Mouse (Mus musculus): ENCODE measurements around the gene Myh14. TPM values are rescaled to one million over a fixed set of nuclear protein-coding genes. Genes with fewer than 3 reads are reported as not detected.

Gene Myh14
- polyA plus RNA-seq, 1 experiment from 2014 or later = 0.77 TPM

DNA sequence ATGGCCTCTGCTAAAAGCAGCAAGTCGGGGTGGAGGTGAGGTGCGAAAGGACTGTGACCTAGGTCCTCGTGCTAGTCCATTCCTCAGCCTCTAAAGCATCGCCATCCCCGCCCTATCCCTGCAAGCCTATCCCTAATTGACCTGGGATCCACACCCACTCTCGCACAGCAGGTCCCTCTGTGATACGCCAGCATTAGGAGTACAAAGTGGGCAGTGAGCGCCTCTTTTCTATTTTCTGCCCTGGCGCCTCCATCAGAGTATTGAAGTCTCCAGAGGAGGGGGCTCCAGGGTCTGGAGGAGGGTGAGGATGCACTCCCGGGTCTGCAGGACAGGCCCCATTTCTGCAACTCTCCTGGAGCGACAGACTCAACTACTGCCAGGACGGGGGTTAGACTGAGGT lies 82.3 kb downstream of the Myh14 start:
- Histone ChIP-seq H3K27ac (ENCODE audit: low read length) (no peak overlapping the region), H3K9ac (ENCODE audit: low read depth, low read length) (no peak overlapping the region), H3K9me3 (replicated peaks; ENCODE audit: control insufficient read depth, low read length) (no peaks in the 10 kb centered on the region), H3K27me3 (ENCODE audit: control insufficient read depth, insufficient read depth, low read depth, low read length) (peaks cover 86% of the 10 kb centered on the region), H3K4me1 (ENCODE audit: control insufficient read depth, low read depth, low read length) (peaks cover 10% of the 10 kb centered on the region; the same call in 1 of the 2 replicates), H3K36me3 (ENCODE audit: control insufficient read depth, insufficient read depth) (no peaks in the 10 kb centered on the region), H3K4me3 (ENCODE audit: low read depth, low read length) (peak overlapping the region; percentile 46), H3K4me2 (ENCODE audit: low read depth, low read length) (no peak overlapping the region)
- 10% methylated on average over 12 of the region's 12 CpGs for WGBS (ENCODE audit: insufficient replicate concordance)
- ATAC-seq (ENCODE audit: low read depth) = no peak

DNA sequence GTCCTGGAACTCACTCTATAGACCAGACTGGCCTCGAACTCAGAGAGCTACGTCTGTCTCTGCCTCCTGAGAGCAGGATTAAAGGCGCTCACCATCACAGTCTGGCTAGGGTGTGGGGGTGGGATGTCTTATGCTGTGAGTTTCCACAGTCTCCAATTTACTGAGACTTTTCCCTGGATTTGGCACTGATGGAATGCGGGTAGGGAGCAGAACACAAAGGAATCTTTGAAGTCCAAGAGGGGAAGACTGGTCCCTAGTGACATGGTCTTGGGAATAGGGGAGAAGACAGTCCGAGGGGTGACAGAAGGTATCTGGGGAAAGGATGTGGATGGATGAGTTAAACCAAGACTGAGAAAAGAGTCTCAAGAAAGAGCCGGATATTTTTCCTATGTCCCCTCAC lies 83.0 kb downstream of the Myh14 start:
- 31% methylated on average over 6 of the region's 6 CpGs for WGBS (ENCODE audit: insufficient replicate concordance)
- no peak for ATAC-seq (ENCODE audit: low read depth)
- no peak overlapping the region for H3K4me3 ChIP-seq (ENCODE audit: low read depth, low read length)

DNA sequence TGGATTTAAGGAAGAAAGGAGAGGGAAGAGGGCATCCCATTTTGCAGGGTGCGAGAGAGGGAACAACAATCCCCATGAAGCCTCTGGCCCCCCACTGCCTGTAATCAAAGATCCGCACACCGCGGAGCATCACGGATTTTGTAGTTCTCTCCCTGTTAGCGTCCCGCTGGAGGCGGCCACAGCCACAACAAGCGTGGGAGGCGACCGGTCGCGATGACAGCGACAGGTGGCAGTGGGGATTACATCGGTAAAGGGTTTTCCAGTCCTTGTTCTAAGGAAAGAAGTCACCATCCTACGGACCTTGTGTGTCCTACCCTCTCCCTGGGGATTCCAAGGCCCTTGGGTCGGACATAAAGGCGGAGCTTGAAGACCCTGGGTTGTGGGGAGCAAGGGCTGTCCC lies 83.7 kb downstream of the Myh14 start:
- H3K4me1 ChIP-seq (ENCODE audit: control insufficient read depth, low read depth, low read length) = peaks cover 10% of the 10 kb centered on the region; the same call in 1 of the 2 replicates
- no peak overlapping the region for H3K9ac ChIP-seq (ENCODE audit: low read depth, low read length)
- H3K27ac ChIP-seq (ENCODE audit: low read length) = no peak overlapping the region
- under 1% methylated on average over 18 of the region's 18 CpGs for WGBS (ENCODE audit: insufficient replicate concordance)
- no peaks in the 10 kb centered on the region for H3K9me3 ChIP-seq (replicated peaks; ENCODE audit: control insufficient read depth, low read length)
- peaks cover 72% of the 10 kb centered on the region for H3K27me3 ChIP-seq (ENCODE audit: control insufficient read depth, insufficient read depth, low read depth, low read length)
- H3K4me2 ChIP-seq (ENCODE audit: low read depth, low read length) = 0 out of 2 replicates have a peak overlapping the region, but pooled peaks have one; percentile 2
- no peak overlapping the region; the same call in 1 of the 2 replicates for H3K4me3 ChIP-seq (ENCODE audit: low read depth, low read length)
- H3K36me3 ChIP-seq (ENCODE audit: control insufficient read depth, insufficient read depth) = no peaks in the 10 kb centered on the region
- ATAC-seq (ENCODE audit: low read depth) = no peak

More for the DNA sequence above, 83.0 kb downstream of the Myh14 start:
- H3K4me2 ChIP-seq (ENCODE audit: low read depth, low read length) = no peak overlapping the region
- H3K9ac ChIP-seq (ENCODE audit: low read depth, low read length) = no peak overlapping the region
- peaks cover 10% of the 10 kb centered on the region; the same call in 1 of the 2 replicates for H3K4me1 ChIP-seq (ENCODE audit: control insufficient read depth, low read depth, low read length)
- no peaks in the 10 kb centered on the region for H3K9me3 ChIP-seq (replicated peaks; ENCODE audit: control insufficient read depth, low read length)
- peaks cover 80% of the 10 kb centered on the region for H3K27me3 ChIP-seq (ENCODE audit: control insufficient read depth, insufficient read depth, low read depth, low read length)
- no peak overlapping the region for H3K27ac ChIP-seq (ENCODE audit: low read length)
- no peaks in the 10 kb centered on the region for H3K36me3 ChIP-seq (ENCODE audit: control insufficient read depth, insufficient read depth)

- Histone ChIP-seq H3K4me2 (ENCODE audit: low read depth, low read length) (0 out of 2 replicates have a peak overlapping the region, but pooled peaks have one; percentile 2), H3K27me3 (ENCODE audit: control insufficient read depth, insufficient read depth, low read depth, low read length) (peaks cover 68% of the 10 kb centered on the region)
- no peak for ATAC-seq (ENCODE audit: low read depth)
These were observed 84.1 kb downstream of the Myh14 start for GRCm38 (mm10) chr7:44586518-44586917.

GRCm38 (mm10) chr7:44585606-44586005 lies 85.0 kb downstream of the Myh14 start:
- no peaks in the 10 kb centered on the region for H3K36me3 ChIP-seq (ENCODE audit: control insufficient read depth, insufficient read depth)
- H3K27ac ChIP-seq (ENCODE audit: low read length) = no peak overlapping the region
- no peak overlapping the region for H3K4me2 ChIP-seq (ENCODE audit: low read depth, low read length)
- no peak for ATAC-seq (ENCODE audit: low read depth)
- no peak overlapping the region for H3K9ac ChIP-seq (ENCODE audit: low read depth, low read length)
- WGBS (ENCODE audit: insufficient replicate concordance) = 62% methylated on average over 6 of the region's 6 CpGs
- H3K4me1 ChIP-seq (ENCODE audit: control insufficient read depth, low read depth, low read length) = peaks cover 4% of the 10 kb centered on the region; the same call in 1 of the 2 replicates
- H3K4me3 ChIP-seq (ENCODE audit: low read depth, low read length) = no peak overlapping the region
- peaks cover 59% of the 10 kb centered on the region for H3K27me3 ChIP-seq (ENCODE audit: control insufficient read depth, insufficient read depth, low read depth, low read length)
- H3K9me3 ChIP-seq (replicated peaks; ENCODE audit: control insufficient read depth, low read length) = no peaks in the 10 kb centered on the region

More at GRCm38 (mm10) chr7:44586518-44586917, 84.1 kb downstream of the Myh14 start:
- Histone ChIP-seq H3K4me1 (ENCODE audit: control insufficient read depth, low read depth, low read length) (peaks cover 9% of the 10 kb centered on the region; the same call in 1 of the 2 replicates), H3K36me3 (ENCODE audit: control insufficient read depth, insufficient read depth) (no peaks in the 10 kb centered on the region), H3K9ac (ENCODE audit: low read depth, low read length) (no peak overlapping the region), H3K4me3 (ENCODE audit: low read depth, low read length) (no peak overlapping the region), H3K27ac (ENCODE audit: low read length) (no peak overlapping the region), H3K9me3 (replicated peaks; ENCODE audit: control insufficient read depth, low read length) (no peaks in the 10 kb centered on the region)
- 12% methylated on average over 19 of the region's 19 CpGs for WGBS (ENCODE audit: insufficient replicate concordance)

DNA sequence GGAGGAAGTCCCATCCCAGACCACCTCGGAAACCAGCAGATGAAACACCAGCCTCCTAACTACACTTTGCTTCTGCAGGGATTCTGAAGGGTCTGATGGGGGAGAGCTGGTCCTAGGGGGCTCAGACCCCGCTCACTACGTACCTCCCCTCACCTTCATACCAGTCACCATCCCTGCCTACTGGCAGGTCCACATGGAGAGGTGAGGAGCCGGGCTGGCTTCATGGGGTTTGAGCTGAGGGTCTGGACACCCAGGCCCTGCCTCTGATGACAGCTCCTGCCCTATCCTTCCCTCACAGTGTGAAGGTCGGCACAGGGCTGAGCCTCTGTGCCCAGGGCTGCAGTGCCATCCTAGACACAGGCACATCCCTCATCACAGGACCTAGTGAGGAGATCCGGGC lies 85.7 kb downstream of the Myh14 start:
- Histone ChIP-seq H3K36me3 (ENCODE audit: control insufficient read depth, insufficient read depth) (no peaks in the 10 kb centered on the region), H3K9me3 (replicated peaks; ENCODE audit: control insufficient read depth, low read length) (no peaks in the 10 kb centered on the region), H3K4me1 (ENCODE audit: control insufficient read depth, low read depth, low read length) (peaks cover 4% of the 10 kb centered on the region; the same call in 1 of the 2 replicates), H3K9ac (ENCODE audit: low read depth, low read length) (no peak overlapping the region), H3K27me3 (ENCODE audit: control insufficient read depth, insufficient read depth, low read depth, low read length) (peaks cover 52% of the 10 kb centered on the region), H3K4me2 (ENCODE audit: low read depth, low read length) (no peak overlapping the region), H3K4me3 (ENCODE audit: low read depth, low read length) (no peak overlapping the region), H3K27ac (ENCODE audit: low read length) (no peak overlapping the region)
- WGBS (ENCODE audit: insufficient replicate concordance) = 56% methylated on average over 6 of the region's 6 CpGs
- ATAC-seq (ENCODE audit: low read depth) = no peak

DNA sequence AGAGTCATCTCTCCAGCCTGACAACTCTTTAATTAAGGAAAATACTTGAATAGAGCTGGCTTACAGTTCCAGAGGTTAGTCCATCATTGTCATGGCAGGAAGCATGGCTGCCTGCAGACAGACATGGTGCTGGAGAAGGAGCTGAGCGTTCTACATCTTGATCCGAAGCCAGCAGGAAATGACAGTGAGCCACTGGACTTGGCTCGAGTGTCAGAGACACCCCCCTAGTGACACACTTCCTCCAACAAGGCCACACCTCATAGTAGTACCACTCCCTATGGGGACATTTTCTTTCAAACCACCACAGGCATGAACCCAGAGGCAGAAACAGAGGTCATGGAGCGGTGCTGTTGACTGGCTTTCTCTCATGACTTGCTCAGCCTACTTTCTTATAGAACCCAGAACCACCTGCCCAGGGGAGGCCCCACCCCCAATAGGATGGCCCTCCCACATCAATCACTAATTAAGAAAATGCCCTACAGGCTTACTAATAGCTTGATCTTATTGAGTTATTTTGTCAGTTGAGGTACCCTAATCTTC lies 86.3 kb downstream of the Myh14 start:
- peaks cover 4% of the 10 kb centered on the region; the same call in 1 of the 2 replicates for H3K4me1 ChIP-seq (ENCODE audit: control insufficient read depth, low read depth, low read length)
- WGBS (ENCODE audit: insufficient replicate concordance) = 38% methylated on average over 4 of the region's 4 CpGs
- peaks cover 46% of the 10 kb centered on the region for H3K27me3 ChIP-seq (ENCODE audit: control insufficient read depth, insufficient read depth, low read depth, low read length)
- H3K4me2 ChIP-seq (ENCODE audit: low read depth, low read length) = no peak overlapping the region
- no peak overlapping the region for H3K9ac ChIP-seq (ENCODE audit: low read depth, low read length)
- no peak overlapping the region for H3K27ac ChIP-seq (ENCODE audit: low read length)
- no peaks in the 10 kb centered on the region for H3K9me3 ChIP-seq (replicated peaks; ENCODE audit: control insufficient read depth, low read length)
- ATAC-seq (ENCODE audit: low read depth) = no peak
- H3K4me3 ChIP-seq (ENCODE audit: low read depth, low read length) = no peak overlapping the region
- no peaks in the 10 kb centered on the region for H3K36me3 ChIP-seq (ENCODE audit: control insufficient read depth, insufficient read depth)

GRCm38 (mm10) chr7:44583146-44583545 lies 87.5 kb downstream of the Myh14 start:
- 38% methylated on average over 1 of the region's 1 CpGs for WGBS (ENCODE audit: insufficient replicate concordance)
- Histone ChIP-seq H3K9ac (ENCODE audit: low read depth, low read length) (no peak overlapping the region), H3K9me3 (replicated peaks; ENCODE audit: control insufficient read depth, low read length) (no peaks in the 10 kb centered on the region), H3K27me3 (ENCODE audit: control insufficient read depth, insufficient read depth, low read depth, low read length) (peaks cover 34% of the 10 kb centered on the region), H3K4me3 (ENCODE audit: low read depth, low read length) (no peak overlapping the region), H3K27ac (ENCODE audit: low read length) (no peak overlapping the region), H3K4me2 (ENCODE audit: low read depth, low read length) (no peak overlapping the region), H3K4me1 (ENCODE audit: control insufficient read depth, low read depth, low read length) (no peaks in the 10 kb centered on the region), H3K36me3 (ENCODE audit: control insufficient read depth, insufficient read depth) (no peaks in the 10 kb centered on the region)
- ATAC-seq (ENCODE audit: low read depth) = no peak

DNA sequence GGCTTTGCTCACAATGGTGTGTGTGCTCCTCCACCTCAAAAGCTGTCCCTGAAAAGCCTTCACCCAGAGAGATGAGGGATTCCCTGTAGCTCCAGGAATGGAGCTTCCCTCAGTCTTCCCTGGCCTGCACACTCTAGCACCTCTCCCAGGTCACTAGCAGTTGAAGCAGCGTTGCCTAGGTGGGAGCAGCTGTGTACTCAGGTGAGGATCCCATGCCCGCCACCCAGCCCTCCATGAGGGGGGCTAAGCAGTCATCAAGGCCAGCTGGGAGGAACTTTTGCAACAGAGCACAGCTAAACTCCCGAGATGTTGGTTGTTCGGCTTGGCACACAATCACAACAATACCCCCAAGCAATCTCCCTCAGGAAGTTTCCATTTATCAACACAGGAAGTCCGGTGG lies 87.9 kb downstream of the Myh14 start:
- ATAC-seq (ENCODE audit: low read depth) = no peak
- H3K27me3 ChIP-seq (ENCODE audit: control insufficient read depth, insufficient read depth, low read depth, low read length) = peaks cover 30% of the 10 kb centered on the region
- no peak overlapping the region for H3K9ac ChIP-seq (ENCODE audit: low read depth, low read length)
- no peak overlapping the region for H3K4me3 ChIP-seq (ENCODE audit: low read depth, low read length)
- no peaks in the 10 kb centered on the region for H3K9me3 ChIP-seq (replicated peaks; ENCODE audit: control insufficient read depth, low read length)
- H3K36me3 ChIP-seq (ENCODE audit: control insufficient read depth, insufficient read depth) = no peaks in the 10 kb centered on the region
- no peak overlapping the region for H3K4me2 ChIP-seq (ENCODE audit: low read depth, low read length)
- no peak overlapping the region for H3K27ac ChIP-seq (ENCODE audit: low read length)
- 31% methylated on average over 5 of the region's 5 CpGs for WGBS (ENCODE audit: insufficient replicate concordance)
- no peaks in the 10 kb centered on the region for H3K4me1 ChIP-seq (ENCODE audit: control insufficient read depth, low read depth, low read length)

All from liver, embryonic 16.5 days (tissue).